Mouse (Mus musculus) E14TG2a.4 (cell line): ENCODE measurements around the gene Prorsd1.
"Not testable (repeated sequence)": the region's sequence is repeated elsewhere in the genome, so short reads cannot be mapped to it uniquely, and the experiment has no call there.

Experiments
- H3K27me3 ChIP-seq: 2 replicates; pipeline ENCODE4 v1.6.1; 2014; ENCODE audit warnings: low read length, control low read depth; ENCODE audit not compliant: insufficient read depth
- H3K36me3 ChIP-seq: 2 replicates; pipeline ENCODE4 v1.6.1; 2014; ENCODE audit warnings: low read length, control low read depth; ENCODE audit not compliant: insufficient read depth
- H3K4me1 ChIP-seq: replicated peaks from 2 replicates; pipeline ENCODE4 v1.6.1; 2014; ENCODE audit warnings: low read depth, low read length, control low read depth
- H3K4me3 ChIP-seq: replicated peaks from 2 replicates; pipeline ENCODE4 v1.5.1; 2014; ENCODE audit warnings: mild to moderate bottlenecking, low read length
- H3K9me3 ChIP-seq: 2 replicates; pipeline ENCODE4 v1.6.1; 2014; ENCODE audit warnings: low read length, control low read depth
- CTCF ChIP-seq: conservative IDR thresholded peaks from 2 replicates; pipeline ENCODE4 v1.5.1; 2014; ENCODE audit warnings: low read length
- NANOG ChIP-seq: IDR thresholded peaks from 2 replicates; pipeline ENCODE4 v1.6.1; 2014; ENCODE audit warnings: borderline replicate concordance, low read length, mixed read lengths
- POU5F1 ChIP-seq: IDR thresholded peaks from 2 replicates; pipeline ENCODE4 v1.6.1; 2014; ENCODE audit warnings: low read length, borderline replicate concordance

Prorsd1 gene

GRCm38 (mm10) chr11:29546762-29547161 lies 31.9 kb upstream of the Prorsd1 start:
- Histone ChIP-seq H3K9me3 (no peaks in the 10 kb centered on the region), H3K36me3 (peaks cover 55% of the 10 kb centered on the region), H3K4me3 (peak overlapping the region; percentile 98), H3K27me3 (no peaks in the 10 kb centered on the region), H3K4me1 (peaks cover 31% of the 10 kb centered on the region)
- TF ChIP-seq NANOG: no peak
- TF ChIP-seq POU5F1: no peak
- TF ChIP-seq CTCF: no peak

- H3K4me3 ChIP-seq: peak overlapping the region; percentile 98
- not testable (repeated sequence) for H3K9me3 ChIP-seq, H3K27me3 ChIP-seq
- peaks cover 59% of the 10 kb centered on the region for H3K36me3 ChIP-seq
- H3K4me1 ChIP-seq: peaks cover 31% of the 10 kb centered on the region
These were observed 31.5 kb upstream of the Prorsd1 start for GRCm38 (mm10) chr11:29546297-29546696.

- H3K36me3 ChIP-seq: peaks cover 69% of the 10 kb centered on the region
- H3K4me3 ChIP-seq: peak overlapping the region; percentile 98; the same call in 1 of the 2 replicates
- peaks cover 36% of the 10 kb centered on the region for H3K4me1 ChIP-seq
- not testable (repeated sequence) for H3K27me3 ChIP-seq, H3K9me3 ChIP-seq
These were observed 30.4 kb upstream of the Prorsd1 start for GRCm38 (mm10) chr11:29545150-29545752.

DNA sequence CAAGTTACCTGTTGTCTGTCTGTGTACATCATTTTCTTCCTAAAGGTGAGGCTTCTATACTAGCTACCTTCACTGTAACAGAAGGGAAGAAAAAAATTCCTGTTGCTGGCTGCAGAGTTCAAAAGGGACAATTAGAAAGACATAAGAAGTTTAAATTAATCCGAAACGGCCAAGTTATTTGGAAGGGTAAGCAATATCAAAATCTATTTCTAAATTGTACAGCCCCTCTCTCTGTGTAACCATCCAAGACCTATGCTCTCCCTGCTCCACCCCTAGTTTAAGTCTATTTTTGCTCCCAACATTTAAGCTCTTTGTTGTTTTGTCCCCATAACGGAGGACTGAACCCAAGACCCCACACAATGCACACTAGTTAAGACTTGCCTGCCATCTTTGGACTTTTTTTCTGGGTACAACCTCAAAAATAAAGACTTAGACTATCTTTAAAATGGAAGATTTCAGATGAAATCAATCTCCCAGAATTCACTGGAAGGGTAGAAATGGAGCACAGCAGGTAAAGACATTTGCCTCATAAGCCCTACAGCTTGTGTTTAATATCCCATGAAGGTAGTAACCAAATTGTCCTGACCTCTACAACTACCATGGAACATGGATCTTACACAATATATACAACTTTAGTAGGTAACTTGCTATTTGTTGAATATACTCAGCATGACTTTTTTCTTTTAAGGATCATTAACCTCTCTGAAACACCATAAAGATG lies 29.6 kb upstream of the Prorsd1 start:
- Histone ChIP-seq H3K9me3 (no peaks in the 10 kb centered on the region), H3K4me3 (no peak overlapping the region), H3K36me3 (peaks cover 76% of the 10 kb centered on the region), H3K4me1 (peaks cover 35% of the 10 kb centered on the region), H3K27me3 (no peaks in the 10 kb centered on the region)
- no peak for TF ChIP-seq NANOG
- no peak for TF ChIP-seq POU5F1
- TF ChIP-seq CTCF: no peak

GRCm38 (mm10) chr11:29538201-29538600 lies 23.4 kb upstream of the Prorsd1 start:
- TF ChIP-seq POU5F1 (no peak), CTCF (no peak), NANOG (no peak)
- Histone ChIP-seq H3K4me1 (0 out of 2 replicates have a peak, but pooled peaks cover 9% of the 10 kb centered on the region), H3K9me3 (no peaks in the 10 kb centered on the region), H3K27me3 (no peaks in the 10 kb centered on the region), H3K36me3 (peaks cover 94% of the 10 kb centered on the region), H3K4me3 (no peak overlapping the region)

DNA sequence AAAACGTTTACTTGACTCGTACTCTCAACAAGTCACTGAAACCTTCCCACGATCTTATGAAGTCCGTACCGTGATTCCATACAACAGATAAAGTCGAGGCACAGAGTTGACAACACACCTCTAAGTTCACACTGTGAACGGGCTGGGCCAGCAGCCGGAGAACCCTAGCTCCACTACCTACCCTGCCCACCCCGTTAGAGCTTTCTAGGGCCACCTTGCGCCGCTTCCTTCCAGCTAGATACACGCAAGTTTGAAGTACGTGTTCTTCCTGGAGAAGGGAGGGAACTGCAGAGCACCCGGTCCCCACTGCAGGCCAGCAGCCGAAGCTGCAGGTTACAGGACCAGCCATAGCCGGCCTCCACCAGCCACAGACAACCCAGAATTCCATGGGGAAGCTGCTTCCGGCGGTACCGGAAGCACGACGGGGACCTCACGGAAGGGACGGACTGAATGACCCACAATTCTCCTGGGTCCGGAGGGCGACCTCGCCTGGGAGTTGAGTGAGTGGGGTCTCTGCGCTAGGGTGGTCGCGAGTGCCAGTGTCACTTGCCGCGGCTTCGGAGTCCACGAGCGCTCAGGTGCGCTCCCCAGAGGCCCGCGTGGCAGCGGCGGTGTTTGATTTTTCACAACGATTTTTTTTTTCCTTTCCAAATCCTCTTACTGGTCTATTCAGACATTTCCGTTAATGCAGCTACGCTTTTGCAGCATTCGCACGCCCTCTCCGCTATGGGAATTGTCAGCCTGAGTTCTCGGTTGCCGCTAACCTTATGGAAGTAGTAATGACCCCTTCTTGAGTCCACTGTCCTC lies 11.4 kb upstream of the Prorsd1 start, which contains the start of gene Mtif2:
Mtif2 (plus strand) TSS at position 421 of the 807 bp plus-strand sequence.
- Histone ChIP-seq H3K9me3 (no peaks in the 10 kb centered on the region), H3K36me3 (peaks cover 29% of the 10 kb centered on the region), H3K4me3 (peak within 1 kb of the TSS; percentile 95), H3K4me1 (peaks cover 24% of the 10 kb centered on the region), H3K27me3 (no peaks in the 10 kb centered on the region)
- TF ChIP-seq POU5F1 (no peak), NANOG (no peak), CTCF (no peak)

GRCm38 (mm10) chr11:29514325-29514681 lies 530 bp downstream of the Prorsd1 start:
- Histone ChIP-seq H3K27me3 (no peaks in the 10 kb centered on the region), H3K4me1 (peaks cover 18% of the 10 kb centered on the region), H3K36me3 (peaks cover 30% of the 10 kb centered on the region), H3K4me3 (peak overlapping the region; percentile 88), H3K9me3 (no peaks in the 10 kb centered on the region)
- TF ChIP-seq POU5F1: no peak
- no peak for TF ChIP-seq NANOG
- TF ChIP-seq CTCF: no peak

DNA sequence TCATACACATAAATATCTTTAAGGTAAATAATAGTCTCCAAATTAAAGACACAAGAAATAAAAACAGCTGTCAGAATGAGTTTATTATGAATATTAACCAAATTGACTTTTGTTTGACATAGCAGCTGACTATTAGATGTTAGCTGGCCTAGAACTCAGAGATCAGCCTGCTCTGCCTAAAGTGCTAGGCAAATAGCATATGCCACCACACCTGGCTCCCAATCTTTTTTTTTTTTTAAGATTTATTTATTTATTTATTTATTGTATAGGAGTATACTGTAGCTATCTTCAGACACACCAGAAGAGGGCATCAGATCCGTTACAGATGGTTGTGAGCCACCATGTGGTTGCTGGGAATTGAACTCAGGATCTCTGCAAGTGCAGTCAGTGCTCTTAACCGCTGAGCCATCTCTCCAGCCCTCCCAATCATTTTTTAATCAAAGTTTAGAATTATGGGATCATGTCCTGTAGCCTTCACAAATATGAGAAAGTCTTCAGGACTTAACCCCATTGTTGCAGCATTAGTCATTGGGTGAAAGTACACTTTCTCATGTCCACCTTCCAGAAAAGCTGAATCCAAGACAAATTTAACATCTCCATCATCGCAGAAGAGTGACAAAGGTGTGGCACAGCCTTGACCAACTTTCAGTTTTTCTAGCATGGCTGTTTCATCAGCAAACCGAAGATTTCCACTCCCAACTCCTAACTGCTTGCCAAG lies 1.9 kb downstream of the Prorsd1 start:
- peaks cover 18% of the 10 kb centered on the region for H3K4me1 ChIP-seq
- no peak overlapping the region for H3K4me3 ChIP-seq
- H3K9me3 ChIP-seq: no peaks in the 10 kb centered on the region
- peaks cover 30% of the 10 kb centered on the region for H3K36me3 ChIP-seq
- no peak for TF ChIP-seq NANOG
- TF ChIP-seq CTCF: no peak
- TF ChIP-seq POU5F1: no peak
- H3K27me3 ChIP-seq: no peaks in the 10 kb centered on the region
